Mouse (Mus musculus) liver, embryonic 18 days (tissue): ENCODE results near the gene Ubc. TPM values are rescaled to one million over a fixed set of nuclear protein-coding genes. Genes with fewer than 3 reads are reported as not detected.

Experiments used
- polyA plus RNA-seq: library from polyadenylated mRNA; depleted of rRNA; stranded (reverse); fragments of >200 nt; gene quantifications from 2 replicates; pipeline ENCODE4 v1.2.3, GENCODE M21; 2012; rRNA removed

Ubc gene
- 312 and 328 TPM in 2 replicates for polyA plus RNA-seq

GRCm38 (mm10) chr5:125389579-125390441 is at the start of gene Ubc:
Ubc (minus strand) TSS chr5:125390202.

GRCm38 (mm10) chr5:125433793-125434337 is 43.9 kb upstream of the Ubc start, which contains the start of gene Dhx37:
Dhx37 (minus strand) TSS chr5:125434121.

GRCm38 (mm10) chr5:125389131-125389578 is 847 bp downstream of the Ubc start, which contains the start of gene Gm10382:
Gm10382 (plus strand) TSS chr5:125389322.

GRCm38 (mm10) chr5:125340547-125341262 is 49.3 kb downstream of the Ubc start, which contains the start of gene Scarb1:
Scarb1 (minus strand) TSS chr5:125341094.

Other genes with a start within 250 kb of the Ubc start
- 3.2 and 5.3 TPM in 2 replicates for gene Ncor2, start 211.0 kb downstream of the Ubc start, polyA plus RNA-seq
- gene Scarb1, start 49.1 kb downstream of the Ubc start, polyA plus RNA-seq, result 128 and 141 TPM in 2 replicates
- 0.09 and 0.11 TPM in 2 replicates for gene Gm10382, start 880 bp downstream of the Ubc start, polyA plus RNA-seq
- 5.6 and 5.7 TPM in 2 replicates for gene Dhx37, start 43.9 kb upstream of the Ubc start, polyA plus RNA-seq
- gene Bri3bp, start 51.4 kb upstream of the Ubc start, polyA plus RNA-seq, result 4.0 and 5.0 TPM in 2 replicates
- 14.1 and 20.6 TPM in 2 replicates for gene Aacs, start 85.6 kb upstream of the Ubc start, polyA plus RNA-seq
- under 0.01 and 0.02 TPM in 2 replicates for gene Tmem132b, start 141.6 kb upstream of the Ubc start, polyA plus RNA-seq